Mouse (Mus musculus): ENCODE data around the gene 1600012H06Rik. TPM values are rescaled to one million over a fixed set of nuclear protein-coding genes. Genes with fewer than 3 reads are reported as not detected.

The 1600012H06Rik gene
- polyA plus RNA-seq, 1 experiment = 8.3 TPM

DNA sequence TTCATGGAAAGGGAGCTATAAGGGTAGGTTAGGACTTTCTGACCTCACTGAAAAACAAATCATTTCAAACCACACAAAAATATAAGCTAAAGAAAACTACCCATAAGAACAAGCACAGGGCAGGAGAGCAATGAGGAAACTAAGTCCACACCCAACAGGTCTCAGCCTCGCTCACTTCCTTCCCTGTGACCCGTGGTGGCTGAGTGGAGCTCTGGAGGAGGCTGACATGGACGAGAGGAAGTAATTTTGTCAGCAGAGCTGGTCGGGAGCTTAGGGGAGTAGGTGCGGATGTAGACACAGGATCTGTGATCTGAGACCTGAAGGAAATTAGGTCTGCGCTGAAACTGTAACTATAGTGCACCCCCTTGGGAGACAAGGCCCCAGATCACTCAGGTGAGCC is 21.4 kb upstream of the 1600012H06Rik start:
- Histone ChIP-seq H3K36me3 (ENCODE audit: control insufficient read depth, insufficient read depth) (no peaks in the 10 kb centered on the region), H3K27me3 (ENCODE audit: control insufficient read depth, insufficient read depth, insufficient read length) (peaks cover 39% of the 10 kb centered on the region), H3ac (ENCODE audit: control insufficient read depth, insufficient read length) (no peak overlapping the region), H3K4me3 (no peak overlapping the region), H3K4me2 (ENCODE audit: low read depth) (no peak overlapping the region), H3K79me2 (ENCODE audit: control insufficient read depth, insufficient read depth) (no peaks in the 10 kb centered on the region)
- no peak for TF ChIP-seq E2F4 (IDR thresholded peaks at IDR 0.05; ENCODE audit: insufficient read depth)
- TF ChIP-seq POLR2A (IDR thresholded peaks at IDR 0.05; ENCODE audit: insufficient read length, low read depth) = no peak
- TF ChIP-seq MYOD1 (IDR thresholded peaks at IDR 0.05; ENCODE audit: control insufficient read depth in 1 of 3, insufficient read length in 2 of 3, low read depth in 2 of 3) = no peak
- no peak for TF ChIP-seq POLR2AphosphoS2 (IDR thresholded peaks at IDR 0.05; ENCODE audit: insufficient read length, low read depth)
- no peak for TF ChIP-seq MYOG (IDR thresholded peaks at IDR 0.05; ENCODE audit: control insufficient read depth in 1 of 3, insufficient read depth in 1 of 3, insufficient read length in 2 of 3, low read depth in 2 of 3)
- no peak for TF ChIP-seq CEBPB (IDR thresholded peaks at IDR 0.05; ENCODE audit: insufficient read depth, poor library complexity, severe bottlenecking)
- no peak for TF ChIP-seq MAX (IDR thresholded peaks at IDR 0.05; ENCODE audit: low read depth)
- TF ChIP-seq REST (IDR thresholded peaks at IDR 0.05; ENCODE audit: insufficient read depth, insufficient read length) = no peak
- no peak for TF ChIP-seq TCF3 (IDR thresholded peaks at IDR 0.05; ENCODE audit: insufficient read length, low read depth)
- no peak for TF ChIP-seq USF1 (IDR thresholded peaks at IDR 0.05; ENCODE audit: low read depth)
- TF ChIP-seq SRF (IDR thresholded peaks at IDR 0.05; ENCODE audit: control insufficient read depth, insufficient read length, low read depth) = no peak
- TF ChIP-seq TCF12 (IDR thresholded peaks at IDR 0.05; ENCODE audit: insufficient read depth, poor library complexity, severe bottlenecking) = no peak

- H3K4me2 ChIP-seq (ENCODE audit: low read depth) = no peak overlapping the region
- H3K4me3 ChIP-seq = no peak overlapping the region
- H3ac ChIP-seq (ENCODE audit: control insufficient read depth, insufficient read length) = no peak overlapping the region
- H3K36me3 ChIP-seq (ENCODE audit: control insufficient read depth, insufficient read depth) = no peaks in the 10 kb centered on the region
- H3K27me3 ChIP-seq (ENCODE audit: control insufficient read depth, insufficient read depth, insufficient read length) = peaks cover 2% of the 10 kb centered on the region
- H3K79me2 ChIP-seq (ENCODE audit: control insufficient read depth, insufficient read depth) = no peaks in the 10 kb centered on the region
- TF ChIP-seq REST (IDR thresholded peaks at IDR 0.05; ENCODE audit: insufficient read depth, insufficient read length) = no peak
- no peak for TF ChIP-seq MYOG (IDR thresholded peaks at IDR 0.05; ENCODE audit: control insufficient read depth in 1 of 3, insufficient read depth in 1 of 3, insufficient read length in 2 of 3, low read depth in 2 of 3)
- TF ChIP-seq POLR2AphosphoS2 (IDR thresholded peaks at IDR 0.05; ENCODE audit: insufficient read length, low read depth) = no peak
- no peak for TF ChIP-seq E2F4 (IDR thresholded peaks at IDR 0.05; ENCODE audit: insufficient read depth)
- no peak for TF ChIP-seq TCF12 (IDR thresholded peaks at IDR 0.05; ENCODE audit: insufficient read depth, poor library complexity, severe bottlenecking)
- TF ChIP-seq TCF3 (IDR thresholded peaks at IDR 0.05; ENCODE audit: insufficient read length, low read depth) = no peak
- no peak for TF ChIP-seq MAX (IDR thresholded peaks at IDR 0.05; ENCODE audit: low read depth)
- no peak for TF ChIP-seq USF1 (IDR thresholded peaks at IDR 0.05; ENCODE audit: low read depth)
- TF ChIP-seq MYOD1 (IDR thresholded peaks at IDR 0.05; ENCODE audit: control insufficient read depth in 1 of 3, insufficient read length in 2 of 3, low read depth in 2 of 3) = no peak
- no peak for TF ChIP-seq POLR2A (IDR thresholded peaks at IDR 0.05; ENCODE audit: insufficient read length, low read depth)
Measured at GRCm38 (mm10) chr17:14927644-14928218, 15.3 kb upstream of the 1600012H06Rik start.

DNA sequence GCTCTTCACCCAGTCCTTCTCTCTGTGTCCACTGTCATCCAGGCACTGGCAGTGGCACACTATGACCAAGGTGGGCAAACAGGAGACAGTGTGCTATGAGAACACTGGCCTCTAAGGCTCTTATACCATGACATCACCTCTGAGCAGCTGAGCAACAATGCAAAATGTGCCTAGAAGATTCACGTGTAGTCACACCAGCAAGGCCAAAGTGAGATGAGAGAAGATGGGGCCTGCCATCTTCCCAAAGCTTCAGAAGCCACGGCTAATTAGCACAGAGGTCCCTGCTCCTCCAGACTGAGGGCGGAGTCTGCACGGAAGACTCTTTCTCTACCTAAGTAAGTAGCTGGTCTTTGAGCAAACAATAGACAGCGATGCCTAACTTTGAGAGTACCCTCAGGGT is 14.4 kb upstream of the 1600012H06Rik start:
- Histone ChIP-seq H3ac (ENCODE audit: control insufficient read depth, insufficient read length) (no peak overlapping the region), H3K27me3 (ENCODE audit: control insufficient read depth, insufficient read depth, insufficient read length) (peaks cover 5% of the 10 kb centered on the region), H3K4me2 (ENCODE audit: low read depth) (no peak overlapping the region), H3K79me2 (ENCODE audit: control insufficient read depth, insufficient read depth) (no peaks in the 10 kb centered on the region), H3K4me3 (no peak overlapping the region), H3K36me3 (ENCODE audit: control insufficient read depth, insufficient read depth) (no peaks in the 10 kb centered on the region)
- TF ChIP-seq E2F4 (IDR thresholded peaks at IDR 0.05; ENCODE audit: insufficient read depth) (no peak), POLR2AphosphoS2 (IDR thresholded peaks at IDR 0.05; ENCODE audit: insufficient read length, low read depth) (no peak), TCF12 (IDR thresholded peaks at IDR 0.05; ENCODE audit: insufficient read depth, poor library complexity, severe bottlenecking) (no peak), USF1 (IDR thresholded peaks at IDR 0.05; ENCODE audit: low read depth) (no peak), MYOD1 (IDR thresholded peaks at IDR 0.05; ENCODE audit: control insufficient read depth in 1 of 3, insufficient read length in 2 of 3, low read depth in 2 of 3) (no peak), POLR2A (IDR thresholded peaks at IDR 0.05; ENCODE audit: insufficient read length, low read depth) (no peak)

DNA sequence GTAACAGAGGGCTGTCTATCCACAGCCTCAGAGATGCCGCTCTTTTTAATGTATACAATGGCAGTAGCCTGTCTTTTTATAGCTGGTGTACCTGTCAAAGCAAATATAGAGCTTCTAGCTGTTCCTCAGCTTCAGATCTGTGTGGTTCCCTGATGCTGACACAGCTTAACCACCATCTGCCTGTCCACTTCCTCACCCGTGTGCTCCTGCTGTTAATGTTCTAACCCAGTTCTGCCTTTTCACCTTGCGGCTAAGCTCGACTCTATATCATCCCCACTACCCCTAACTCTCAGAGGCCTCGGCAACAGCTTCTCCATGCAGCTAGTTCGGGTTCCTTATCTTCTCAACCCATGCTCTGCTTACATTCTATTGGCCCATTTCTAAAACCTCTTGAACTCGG is 12.3 kb upstream of the 1600012H06Rik start:
- Histone ChIP-seq H3K79me2 (ENCODE audit: control insufficient read depth, insufficient read depth) (no peaks in the 10 kb centered on the region), H3K36me3 (ENCODE audit: control insufficient read depth, insufficient read depth) (no peaks in the 10 kb centered on the region), H3K4me3 (no peak overlapping the region), H3ac (ENCODE audit: control insufficient read depth, insufficient read length) (no peak overlapping the region), H3K27me3 (ENCODE audit: control insufficient read depth, insufficient read depth, insufficient read length) (peaks cover 5% of the 10 kb centered on the region), H3K4me2 (ENCODE audit: low read depth) (no peak overlapping the region)
- no peak for TF ChIP-seq MAX (IDR thresholded peaks at IDR 0.05; ENCODE audit: low read depth)
- no peak for TF ChIP-seq E2F4 (IDR thresholded peaks at IDR 0.05; ENCODE audit: insufficient read depth)
- TF ChIP-seq CEBPB (IDR thresholded peaks at IDR 0.05; ENCODE audit: insufficient read depth, poor library complexity, severe bottlenecking) = no peak
- no peak for TF ChIP-seq USF1 (IDR thresholded peaks at IDR 0.05; ENCODE audit: low read depth)
- TF ChIP-seq TCF3 (IDR thresholded peaks at IDR 0.05; ENCODE audit: insufficient read length, low read depth) = no peak
- TF ChIP-seq POLR2AphosphoS2 (IDR thresholded peaks at IDR 0.05; ENCODE audit: insufficient read length, low read depth) = no peak
- TF ChIP-seq SRF (IDR thresholded peaks at IDR 0.05; ENCODE audit: control insufficient read depth, insufficient read length, low read depth) = no peak
- no peak for TF ChIP-seq MYOD1 (IDR thresholded peaks at IDR 0.05; ENCODE audit: control insufficient read depth in 1 of 3, insufficient read length in 2 of 3, low read depth in 2 of 3)
- TF ChIP-seq MYOG (IDR thresholded peaks at IDR 0.05; ENCODE audit: control insufficient read depth in 1 of 3, insufficient read depth in 1 of 3, insufficient read length in 2 of 3, low read depth in 2 of 3) = no peak
- no peak for TF ChIP-seq TCF12 (IDR thresholded peaks at IDR 0.05; ENCODE audit: insufficient read depth, poor library complexity, severe bottlenecking)
- TF ChIP-seq POLR2A (IDR thresholded peaks at IDR 0.05; ENCODE audit: insufficient read length, low read depth) = no peak
- TF ChIP-seq REST (IDR thresholded peaks at IDR 0.05; ENCODE audit: insufficient read depth, insufficient read length) = no peak
